ENCODE assay signal across 7 mouse cellular contexts in genomic region chr1:86524619-86525498, GRCm38 (mm10). TPM values are rescaled to one million over a fixed set of nuclear protein-coding genes. Genes with fewer than 3 reads are reported as not detected.
DNase-seq lines count a peak whose midpoint lies in the region; ATAC-seq lines count a peak whose summit lies in the region.

No protein-coding gene starts in this region.

- peak overlapping the region; percentile 78 for H3K9ac ChIP-seq in intestine, embryonic 15.5 days

- peak overlapping the region; percentile 99 for H3K27ac ChIP-seq in intestine, embryonic 15.5 days
- peak overlapping the region; percentile 100 for H3K27ac ChIP-seq in midbrain, embryonic 10.5 days (replicated peaks)

- peaks cover 3% of the 10 kb centered on the region; the same call in 1 of the 2 replicates for H3K36me3 ChIP-seq in intestine, embryonic 15.5 days
- peaks cover 23% of the 10 kb centered on the region for H3K36me3 ChIP-seq in midbrain, embryonic 10.5 days

- peak overlapping the region; percentile 47 for H3K4me3 ChIP-seq in intestine, embryonic 15.5 days (replicated peaks)
- H3K4me3 ChIP-seq in midbrain, embryonic 10.5 days: peak overlapping the region; percentile 90

- H3K4me1 ChIP-seq in intestine, embryonic 15.5 days (replicated peaks): peaks cover 13% of the 10 kb centered on the region
- H3K4me1 ChIP-seq in midbrain, embryonic 10.5 days: peaks cover 40% of the 10 kb centered on the region

- WGBS in intestine, embryonic 15.5 days: 2% methylated on average over 53 of the region's 53 CpGs
- WGBS in midbrain, embryonic 10.5 days: 3% methylated on average over 53 of the region's 53 CpGs

- no peaks in the 10 kb centered on the region for H3K9me3 ChIP-seq in intestine, embryonic 15.5 days
- H3K9me3 ChIP-seq in midbrain, embryonic 10.5 days (replicated peaks): no peaks in the 10 kb centered on the region

- peak; percentile 74 for ATAC-seq in intestine, embryonic 15.5 days

- DNase-seq in adrenal gland, adult 2 months: peak; percentile 99
- peak; percentile 99 for DNase-seq in embryo, embryonic 11.5 days (ENCODE audit: low read depth, low spot score)
- DNase-seq in gastrocnemius, postnatal 36 days: peak; percentile 100
- DNase-seq in left cerebral cortex, postnatal 25 days (ENCODE audit: low spot score in 2 of 2): peak; percentile 99 to 100
- DNase-seq in midbrain, embryonic 10.5 days (ENCODE audit: low spot score): peak; percentile 99
- peak; percentile 99 for DNase-seq in skeletal muscle tissue, adult 2 months (ENCODE audit: low read depth, low spot score)

- intact Hi-C loops in gastrocnemius, postnatal 36 days (cut with DNase I): loop anchor here (1.0 kb wide), 1 partner anchor 38 kb away; no protein-coding TSS in a partner anchor
- intact Hi-C loops in left cerebral cortex, postnatal 25 days (cut with DNase I): loop anchor here (1.0 to 5.0 kb wide), 4 partner anchors 21 to 168 kb away; partner anchors contain the start of gene Ncl

- H3K4me2 ChIP-seq in intestine, embryonic 15.5 days (replicated peaks): peak overlapping the region; percentile 94

- H3K27me3 ChIP-seq in intestine, embryonic 15.5 days (replicated peaks): no peaks in the 10 kb centered on the region
- H3K27me3 ChIP-seq in midbrain, embryonic 10.5 days (ENCODE audit: low read depth, poor library complexity, severe bottlenecking): peaks cover 11% of the 10 kb centered on the region

RNA-seq across cellular contexts. Expression of gene Ptma, which starts 1.7 kb away (rescaled TPM):
- 100 to 1,000 TPM; 538 to 582 TPM for total RNA-seq in adrenal gland, adult 2 months (2021)
- polyA plus RNA-seq in adrenal gland, adult 2 months (2012; rRNA removed): 728 and 947 TPM in 2 replicates
- 10 to 100 TPM; 74.6 to 88.0 TPM for total RNA-seq in gastrocnemius, postnatal 36 days (2021)
- polyA plus RNA-seq in intestine, embryonic 15.5 days (2015; fragmentation: Nextera tagmentation; extraction: Ambion mirVana): 2,151 and 2,475 TPM in 2 replicates
- total RNA-seq in left cerebral cortex, postnatal 25 days (2021): 100 to 1,000 TPM; 359 to 366 TPM
- polyA plus RNA-seq in midbrain, embryonic 10.5 days (2016; fragmentation: Nextera tagmentation; extraction: Ambion mirVana): 2,732 and 2,904 TPM in 2 replicates

RNA-seq across cellular contexts. Expression of gene Pde6d, which starts 57.6 kb away (rescaled TPM):
- total RNA-seq in adrenal gland, adult 2 months (2021): 10 to 100 TPM; 29.3 to 39.5 TPM
- 10.2 and 12.8 TPM in 2 replicates for polyA plus RNA-seq in adrenal gland, adult 2 months (2012; rRNA removed)
- total RNA-seq in gastrocnemius, postnatal 36 days (2021): 10 to 100 TPM; 22.8 to 25.1 TPM
- 45.8 and 56.6 TPM in 2 replicates for polyA plus RNA-seq in intestine, embryonic 15.5 days (2015; fragmentation: Nextera tagmentation; extraction: Ambion mirVana)
- 10 to 100 TPM; 49.4 to 58.1 TPM for total RNA-seq in left cerebral cortex, postnatal 25 days (2021)
- polyA plus RNA-seq in midbrain, embryonic 10.5 days (2016; fragmentation: Nextera tagmentation; extraction: Ambion mirVana): 78.3 and 78.9 TPM in 2 replicates

RNA-seq across cellular contexts. Expression of gene Cops7b, which starts 57.8 kb away (rescaled TPM):
- total RNA-seq in adrenal gland, adult 2 months (2021): 10 to 100 TPM in 1 of 2 experiments, 1 to 10 TPM in 1; 9.8 to 10.2 TPM
- 15.8 and 18.0 TPM in 2 replicates for polyA plus RNA-seq in adrenal gland, adult 2 months (2012; rRNA removed)
- 1 to 10 TPM; 7.8 to 9.1 TPM for total RNA-seq in gastrocnemius, postnatal 36 days (2021)
- polyA plus RNA-seq in intestine, embryonic 15.5 days (2015; fragmentation: Nextera tagmentation; extraction: Ambion mirVana): 32.3 and 33.0 TPM in 2 replicates
- total RNA-seq in left cerebral cortex, postnatal 25 days (2021): 10 to 100 TPM; 27.5 to 29.6 TPM
- 72.3 and 73.5 TPM in 2 replicates for polyA plus RNA-seq in midbrain, embryonic 10.5 days (2016; fragmentation: Nextera tagmentation; extraction: Ambion mirVana)

Comparison
In these comparisons a context has a peak if more than half of its experiments do, and no peak if none do; other contexts are left out.
1. Peak in every context shown above with its lines: DNase-seq, ATAC-seq, H3K4me3 ChIP-seq and H3K27ac ChIP-seq.
2. RNA of gene Ptma, which starts 1.7 kb away (total RNA-seq): 538 to 582 TPM in adrenal gland, adult 2 months and 359 to 366 TPM in left cerebral cortex, postnatal 25 days; 74.6 to 88.0 TPM in gastrocnemius, postnatal 36 days; every median in the first group is over 4 times any median in the second.